Mouse (Mus musculus) liver, adult 2 months (tissue): Measurements from ENCODE around the gene Hist1h3h. TPM values are rescaled to one million over a fixed set of nuclear protein-coding genes. Genes with fewer than 3 reads are reported as not detected.

Experiments used
- DNase-seq: peaks from one replicate; pipeline ENCODE4 v3.0.0-alpha.2; 2011; ENCODE audit warnings: low read depth, low spot score; ENCODE audit errors: extremely low read depth
- H3K27ac ChIP-seq: fragments of 200-500 bp; replicated peaks from 2 replicates; pipeline ENCODE4 v1.5.1; 2012; ENCODE audit warnings: low read depth, mild to moderate bottlenecking, control low read depth, inconsistent platforms, low read length; ENCODE audit not compliant: insufficient read depth
- H3K27me3 ChIP-seq: fragments of 200-500 bp; 2 replicates; pipeline ENCODE4 v1.6.1; 2012; ENCODE audit warnings: mild to moderate bottlenecking, moderate library complexity, low read length, inconsistent platforms; ENCODE audit not compliant: control insufficient read depth, insufficient read depth
- H3K36me3 ChIP-seq: fragments of 200-500 bp; 2 replicates; pipeline ENCODE4 v1.6.1; 2012; ENCODE audit warnings: low read length, inconsistent platforms; ENCODE audit not compliant: control insufficient read depth, insufficient read depth
- H3K4me1 ChIP-seq: fragments of 200-500 bp; 2 replicates; pipeline ENCODE4 v1.6.1; 2011; ENCODE audit warnings: low read length; ENCODE audit not compliant: control insufficient read depth, insufficient read depth
- H3K4me3 ChIP-seq: fragments of 200-500 bp; 2 replicates; pipeline ENCODE4 v1.5.1; 2011; ENCODE audit warnings: low read depth, mild to moderate bottlenecking, control low read depth, low read length, moderate library complexity; ENCODE audit not compliant: insufficient read depth
- H3K79me2 ChIP-seq: fragments of 200-500 bp; 2 replicates; pipeline ENCODE4 v1.6.1; 2012; ENCODE audit warnings: inconsistent platforms, mild to moderate bottlenecking, low read length, moderate library complexity; ENCODE audit not compliant: control insufficient read depth, insufficient read depth
- H3K9ac ChIP-seq: fragments of 200-500 bp; 2 replicates; pipeline ENCODE4 v1.6.1; 2012; ENCODE audit warnings: low read depth, mild to moderate bottlenecking, control low read depth, inconsistent platforms, low read length
- CTCF ChIP-seq: fragments of 200-500 bp; IDR thresholded peaks from 2 replicates; pipeline ENCODE4 v1.5.1; 2011; ENCODE audit warnings: low read depth, low read length, control low read depth
- POLR2A ChIP-seq: fragments of 200-500 bp; IDR thresholded peaks from 2 replicates; pipeline ENCODE4 v1.6.1; 2011; ENCODE audit warnings: low read length, control low read depth; ENCODE audit not compliant: insufficient read depth; ENCODE audit errors: extremely low read depth
- WGBS: fragments of 180-500 bp; shearing (Covaris S2); methylation state at CpG from one replicate; pipeline ENCODE4 v1.1.7; 2018; 5-methylcytosine and 5-hydroxymethylcytosine counted together
- polyA plus RNA-seq: library from polyadenylated mRNA; depleted of rRNA; stranded (reverse); fragments of >200 nt; gene quantifications from 2 replicates; pipeline ENCODE4 v1.2.3, GENCODE M21; 2012; rRNA removed
- total RNA-seq: library from RNA; depleted of rRNA; stranded (reverse); fragments of >200 nt; gene quantifications from 2 replicates; pipeline ENCODE4 v1.2.3, GENCODE M21; 2014; rRNA removed

Gene Hist1h3h
- total and polyA plus RNA-seq, 2 experiments, result 24.2 TPM; not detected in 1

GRCm38 (mm10) chr13:21755707-21756106 is 38.2 kb downstream of the Hist1h3h start:
- Histone ChIP-seq H3K79me2 (no peaks in the 10 kb centered on the region), H3K27me3 (no peaks in the 10 kb centered on the region), H3K4me1 (peaks cover 5% of the 10 kb centered on the region), H3K36me3 (no peaks in the 10 kb centered on the region), H3K27ac (no peak overlapping the region), H3K9ac (no peak overlapping the region), H3K4me3 (no peak overlapping the region)
- WGBS, result 87% methylated on average over 1 of the region's 1 CpGs
- DNase-seq, result no peak
- TF ChIP-seq CTCF, result no peak
- no peak for TF ChIP-seq POLR2A

Other genes with a start within 250 kb of the Hist1h3h start
Only the 30 nearest of the 32 such genes appear.
- not detected in 2 replicates for gene Gm10065, start 238.2 kb upstream of the Hist1h3h start, total RNA-seq
- not detected in 2 replicates for gene Gm10065, start 238.2 kb upstream of the Hist1h3h start, polyA plus RNA-seq
- 0.27 and 0.28 TPM in 2 replicates for gene AK157302, start 222.4 kb upstream of the Hist1h3h start, total RNA-seq
- 0.11 TPM in 1 of 2 replicates, not detected in the other for gene AK157302, start 222.4 kb upstream of the Hist1h3h start, polyA plus RNA-seq
- gene Gm11273, start 216.2 kb upstream of the Hist1h3h start, total RNA-seq, result 20.5 and 23.4 TPM in 2 replicates
- gene Gm11273, start 216.2 kb upstream of the Hist1h3h start, polyA plus RNA-seq, result 26.0 and 26.2 TPM in 2 replicates
- gene Zkscan8, start 186.5 kb upstream of the Hist1h3h start, total RNA-seq, result 4.7 and 5.3 TPM in 2 replicates
- gene Zkscan8, start 186.5 kb upstream of the Hist1h3h start, polyA plus RNA-seq, result 1.5 and 1.7 TPM in 2 replicates
- gene Olfr1366, start 174.9 kb upstream of the Hist1h3h start, total RNA-seq, result not detected in 2 replicates
- gene Olfr1366, start 174.9 kb upstream of the Hist1h3h start, polyA plus RNA-seq, result not detected in 2 replicates
- not detected in 2 replicates for gene Olfr1535, start 157.8 kb upstream of the Hist1h3h start, total RNA-seq
- not detected in 2 replicates for gene Olfr1535, start 157.8 kb upstream of the Hist1h3h start, polyA plus RNA-seq
- gene Olfr1364, start 135.9 kb upstream of the Hist1h3h start, total RNA-seq, result not detected in 2 replicates
- not detected in 2 replicates for gene Olfr1364, start 135.9 kb upstream of the Hist1h3h start, polyA plus RNA-seq
- not detected in 2 replicates for gene Olfr1362, start 103.6 kb upstream of the Hist1h3h start, total RNA-seq
- not detected in 2 replicates for gene Olfr1362, start 103.6 kb upstream of the Hist1h3h start, polyA plus RNA-seq
- not detected in 2 replicates for gene Olfr11, start 75.1 kb upstream of the Hist1h3h start, total RNA-seq
- not detected in 2 replicates for gene Olfr11, start 75.1 kb upstream of the Hist1h3h start, polyA plus RNA-seq
- not detected in 2 replicates for gene Olfr1361, start 54.3 kb upstream of the Hist1h3h start, total RNA-seq
- not detected in 2 replicates for gene Olfr1361, start 54.3 kb upstream of the Hist1h3h start, polyA plus RNA-seq
- not detected in 2 replicates for gene Olfr1360, start 40.3 kb upstream of the Hist1h3h start, total RNA-seq
- gene Olfr1360, start 40.3 kb upstream of the Hist1h3h start, polyA plus RNA-seq, result not detected in 2 replicates
- not detected in 2 replicates for gene Olfr1359, start 19.5 kb upstream of the Hist1h3h start, total RNA-seq
- not detected in 2 replicates for gene Olfr1359, start 19.5 kb upstream of the Hist1h3h start, polyA plus RNA-seq
- gene Hist1h2bl, start 1.5 kb upstream of the Hist1h3h start, total RNA-seq, result 1.4 and 1.5 TPM in 2 replicates
- 0.90 TPM in 1 of 2 replicates, not detected in the other for gene Hist1h2bl, start 1.5 kb upstream of the Hist1h3h start, polyA plus RNA-seq
- 8.9 and 10.2 TPM in 2 replicates for gene Hist1h2ai, start 1.2 kb upstream of the Hist1h3h start, total RNA-seq
- 0.64 and 1.6 TPM in 2 replicates for gene Hist1h2ai, start 1.2 kb upstream of the Hist1h3h start, polyA plus RNA-seq
- 2.8 and 7.2 TPM in 2 replicates for gene Hist1h2bm, start 4.4 kb downstream of the Hist1h3h start, total RNA-seq
- not detected in 2 replicates for gene Hist1h2bm, start 4.4 kb downstream of the Hist1h3h start, polyA plus RNA-seq
- 21.5 and 24.9 TPM in 2 replicates for gene Hist1h4j, start 17.4 kb downstream of the Hist1h3h start, total RNA-seq
- gene Hist1h4j, start 17.4 kb downstream of the Hist1h3h start, polyA plus RNA-seq, result 0.31 and 1.1 TPM in 2 replicates
- 41.2 and 45.6 TPM in 2 replicates for gene Hist1h4k, start 32.8 kb downstream of the Hist1h3h start, total RNA-seq
- 3.6 and 8.6 TPM in 2 replicates for gene Hist1h4k, start 32.8 kb downstream of the Hist1h3h start, polyA plus RNA-seq
- 3.3 and 6.0 TPM in 2 replicates for gene Hist1h2ak, start 36.2 kb downstream of the Hist1h3h start, total RNA-seq
- 0.47 TPM in 1 of 2 replicates, not detected in the other for gene Hist1h2ak, start 36.2 kb downstream of the Hist1h3h start, polyA plus RNA-seq
- 4.6 and 10.8 TPM in 2 replicates for gene Hist1h2bn, start 36.5 kb downstream of the Hist1h3h start, total RNA-seq
- gene Hist1h2bn, start 36.5 kb downstream of the Hist1h3h start, polyA plus RNA-seq, result not detected in 2 replicates
- gene Hist1h1b, start 63.0 kb downstream of the Hist1h3h start, total RNA-seq, result 3.5 and 4.5 TPM in 2 replicates
- gene Hist1h1b, start 63.0 kb downstream of the Hist1h3h start, polyA plus RNA-seq, result 0.35 TPM in 1 of 2 replicates, not detected in the other
- 26.6 and 38.0 TPM in 2 replicates for gene Hist1h3i, start 65.7 kb downstream of the Hist1h3h start, total RNA-seq
- gene Hist1h3i, start 65.7 kb downstream of the Hist1h3h start, polyA plus RNA-seq, result 4.1 and 5.4 TPM in 2 replicates
- 7.3 and 8.7 TPM in 2 replicates for gene Hist1h2an, start 69.6 kb downstream of the Hist1h3h start, total RNA-seq
- not detected in 2 replicates for gene Hist1h2an, start 69.6 kb downstream of the Hist1h3h start, polyA plus RNA-seq
- gene Hist1h2bp, start 69.8 kb downstream of the Hist1h3h start, total RNA-seq, result 0.40 and 0.74 TPM in 2 replicates
- gene Hist1h2bp, start 69.8 kb downstream of the Hist1h3h start, polyA plus RNA-seq, result not detected in 2 replicates
- gene Hist1h2bq, start 92.5 kb downstream of the Hist1h3h start, total RNA-seq, result 2.1 and 4.9 TPM in 2 replicates
- gene Hist1h2bq, start 92.5 kb downstream of the Hist1h3h start, polyA plus RNA-seq, result 1.2 and 11.7 TPM in 2 replicates
- 0.55 TPM in 1 of 2 replicates, not detected in the other for gene Hist1h2ao, start 92.8 kb downstream of the Hist1h3h start, total RNA-seq
- gene Hist1h2ao, start 92.8 kb downstream of the Hist1h3h start, polyA plus RNA-seq, result not detected in 2 replicates
- gene Hist1h4m, start 94.1 kb downstream of the Hist1h3h start, total RNA-seq, result 0.60 and 0.74 TPM in 2 replicates
- not detected in 2 replicates for gene Hist1h4m, start 94.1 kb downstream of the Hist1h3h start, polyA plus RNA-seq
- 336 and 466 TPM in 2 replicates for gene Hist1h4n, start 114.5 kb downstream of the Hist1h3h start, total RNA-seq
- gene Hist1h4n, start 114.5 kb downstream of the Hist1h3h start, polyA plus RNA-seq, result 4.5 and 8.5 TPM in 2 replicates
- gene Hist1h2ap, start 115.8 kb downstream of the Hist1h3h start, total RNA-seq, result 37.4 and 51.8 TPM in 2 replicates
- 6.3 and 14.0 TPM in 2 replicates for gene Hist1h2ap, start 115.8 kb downstream of the Hist1h3h start, polyA plus RNA-seq
- gene Hist1h2br, start 116.1 kb downstream of the Hist1h3h start, total RNA-seq, result 0.65 and 1.3 TPM in 2 replicates
- gene Hist1h2br, start 116.1 kb downstream of the Hist1h3h start, polyA plus RNA-seq, result 1.0 and 11.9 TPM in 2 replicates
- gene Zfp184, start 227.4 kb downstream of the Hist1h3h start, total RNA-seq, result 0.18 and 0.60 TPM in 2 replicates
- 0.07 and 0.11 TPM in 2 replicates for gene Zfp184, start 227.4 kb downstream of the Hist1h3h start, polyA plus RNA-seq